Mouse (Mus musculus): ENCODE measurements around the gene Srp14.

GRCm38 (mm10) chr2:118499135-118499961 is 19.8 kb upstream of the Srp14 start:
- no peak for TF ChIP-seq CTCF (IDR thresholded peaks at IDR 0.05; ENCODE audit: control insufficient read depth, insufficient read depth, low read length)
- TF ChIP-seq POLR2A (IDR thresholded peaks at IDR 0.05; ENCODE audit: borderline replicate concordance, control insufficient read depth, low read depth, low read length), result no peak
